Mouse (Mus musculus): ENCODE measurements at regions not wholly inside any gene's neighbourhood (a gene's known extent, or its start where the extent isn't known, plus 50 kb on each side); places are given as distances from the start of the nearest gene placed in this dataset.

DNA sequence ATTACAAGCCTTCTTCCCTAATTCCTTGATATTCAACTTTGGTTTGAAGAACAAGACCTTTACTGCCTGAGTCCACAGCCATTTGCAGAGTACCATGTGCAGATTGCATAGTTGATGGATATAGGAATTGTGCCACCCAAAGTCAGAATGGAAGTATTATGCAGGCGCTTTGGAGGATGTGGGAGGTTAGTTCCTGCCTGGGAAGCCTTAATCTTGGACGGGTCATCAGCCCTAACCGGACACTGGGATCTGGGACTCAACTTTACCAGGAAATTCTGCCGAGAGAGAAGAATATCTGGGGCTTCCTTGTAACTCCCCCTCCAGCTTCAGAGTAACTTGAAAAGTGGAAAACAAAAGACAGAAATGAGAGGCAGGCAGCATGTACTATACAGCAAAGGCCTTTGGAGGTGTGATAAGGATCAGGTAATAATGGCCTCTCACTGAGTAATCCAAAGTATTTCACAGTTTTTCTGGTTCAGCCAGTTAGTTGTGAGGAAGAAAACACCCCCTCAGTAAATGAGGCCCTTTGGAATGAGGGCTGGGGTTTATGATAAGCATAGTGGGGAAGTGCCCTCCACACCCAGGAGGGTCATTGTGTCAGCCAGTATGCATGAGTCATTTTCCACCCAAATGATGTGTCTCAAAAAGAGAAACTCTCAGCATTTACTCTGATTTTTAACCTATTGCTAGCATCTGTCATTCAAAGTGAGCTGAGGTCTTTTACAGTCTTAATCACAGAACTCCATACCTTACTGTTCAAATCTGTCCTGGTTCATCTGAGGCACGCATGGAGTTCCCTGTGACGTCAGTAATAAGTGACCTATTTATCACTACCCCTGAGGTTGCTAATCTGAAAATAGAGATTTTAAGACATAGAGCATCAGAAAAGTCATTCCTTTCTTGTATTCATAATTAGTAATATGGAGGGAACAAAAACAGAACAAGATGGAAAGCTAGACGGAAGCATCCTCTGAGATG lies 91.7 kb upstream of the Klf6 start:
- no peak for DNase-seq (ENCODE audit: low spot score in 2 of 2)

DNA sequence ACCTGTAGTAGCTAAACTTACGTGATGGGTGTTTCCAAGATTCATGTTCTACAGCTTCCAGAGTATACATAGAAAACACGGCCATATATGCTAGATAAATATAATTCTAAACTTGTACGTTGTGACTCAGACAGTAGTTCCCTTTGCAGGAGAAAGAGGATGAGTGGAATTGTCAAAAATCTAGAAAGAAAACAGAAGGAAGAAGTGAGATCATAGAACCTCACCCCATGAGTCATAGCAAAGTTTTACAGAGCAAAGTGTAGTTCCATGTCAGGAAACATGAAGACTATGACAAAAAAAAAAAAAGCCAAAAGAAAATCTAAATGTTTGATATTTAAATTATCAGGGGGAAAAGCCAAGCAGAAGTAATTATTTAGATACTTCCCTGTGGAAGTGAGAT lies 87.5 kb upstream of the Klf6 start:
- DNase-seq (ENCODE audit: low spot score in 2 of 2), result no peak

DNA sequence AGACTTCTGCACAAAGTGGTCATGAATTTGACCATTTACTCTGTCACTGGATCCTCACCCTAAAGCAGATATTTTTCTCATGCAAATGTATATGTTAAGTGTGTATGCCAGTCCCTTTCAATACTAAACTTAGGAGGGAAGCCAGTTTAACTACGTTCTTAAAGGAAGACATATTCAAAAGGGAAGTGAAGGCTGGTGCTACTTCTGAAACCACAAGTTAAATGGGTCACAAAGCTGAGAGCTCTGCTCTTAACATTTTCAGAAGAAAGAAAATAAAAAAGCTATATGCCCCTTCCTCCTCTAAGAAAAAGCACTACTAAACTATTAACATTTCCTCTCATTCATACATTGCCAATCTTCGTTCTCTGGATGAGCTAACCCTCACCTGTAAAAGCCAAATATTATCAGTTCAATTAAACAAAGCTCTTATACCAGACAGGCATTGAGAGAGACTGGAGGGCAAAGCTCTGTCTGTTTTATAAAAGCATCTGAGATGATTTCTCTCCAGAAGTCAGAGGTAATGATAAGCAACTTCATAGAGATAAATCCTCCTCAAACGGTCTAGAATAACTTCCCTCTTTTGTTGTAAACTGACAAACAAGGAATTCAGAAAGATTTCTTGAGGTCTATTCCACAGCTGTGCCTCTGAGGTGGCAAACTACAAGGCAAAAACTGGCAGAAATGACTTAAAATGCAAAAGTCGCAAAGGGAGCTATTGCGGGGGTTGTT lies 82.7 kb upstream of the Klf6 start:
- DNase-seq (ENCODE audit: low spot score in 2 of 2), result no peak

DNA sequence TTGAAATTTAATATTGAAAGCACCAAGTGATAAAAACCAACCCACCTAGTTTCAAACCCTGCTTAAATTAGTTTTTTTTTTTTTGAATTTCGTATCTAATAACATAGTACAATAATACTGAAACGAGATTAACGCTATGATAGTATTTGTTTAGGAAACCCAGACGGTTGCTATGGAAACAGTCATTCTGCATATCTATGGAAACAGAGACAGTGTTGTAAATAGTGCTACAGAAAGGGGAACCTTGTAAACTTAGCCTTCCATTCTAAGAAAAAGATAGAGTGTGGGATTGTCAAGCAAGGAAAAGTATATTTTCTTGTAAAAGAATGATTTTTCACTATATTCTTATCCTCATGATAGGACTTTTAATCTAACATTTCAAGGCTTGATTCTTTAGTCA lies 81.9 kb upstream of the Klf6 start:
- DNase-seq (ENCODE audit: low spot score in 2 of 2), result no peak

DNA sequence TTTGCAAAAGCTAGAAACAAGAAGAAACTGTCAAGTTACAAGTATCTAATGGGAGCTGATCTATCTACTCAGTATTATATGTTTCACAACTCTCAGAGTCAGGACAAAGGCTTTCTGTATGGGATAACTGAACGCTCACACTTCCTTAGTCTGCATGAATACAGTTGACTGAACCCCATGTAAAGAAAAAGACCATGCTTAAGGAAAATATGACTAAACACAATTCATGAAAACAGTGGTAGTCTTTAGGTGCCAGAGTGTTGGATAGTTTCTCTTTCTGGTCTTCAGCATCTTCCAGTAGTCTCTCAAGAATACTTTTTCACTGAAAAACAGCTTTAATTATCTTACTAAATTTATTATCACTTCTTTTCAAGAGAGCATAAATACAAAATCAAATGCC lies 78.7 kb upstream of the Klf6 start:
- DNase-seq (ENCODE audit: low spot score in 2 of 2), result no peak

DNA sequence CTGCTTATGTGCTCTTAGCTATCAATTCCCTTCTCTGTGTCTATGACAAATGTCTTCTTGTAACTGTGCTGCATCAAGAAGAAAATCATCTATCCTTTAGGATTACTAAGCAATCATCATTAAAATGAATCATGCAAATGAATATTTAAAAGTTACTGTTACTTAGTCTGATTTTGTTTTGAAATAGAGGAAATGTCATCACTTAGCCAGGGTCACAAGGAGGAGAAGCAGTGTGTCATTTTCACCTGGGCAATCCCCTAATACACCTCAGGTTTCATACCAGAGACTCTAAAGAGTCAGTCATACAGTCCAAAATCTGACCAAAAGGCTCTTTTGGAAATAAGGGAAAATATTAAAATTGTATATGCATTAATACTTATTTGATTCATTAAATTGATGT lies 74.2 kb upstream of the Klf6 start:
- no peak for DNase-seq (ENCODE audit: low spot score in 2 of 2)

DNA sequence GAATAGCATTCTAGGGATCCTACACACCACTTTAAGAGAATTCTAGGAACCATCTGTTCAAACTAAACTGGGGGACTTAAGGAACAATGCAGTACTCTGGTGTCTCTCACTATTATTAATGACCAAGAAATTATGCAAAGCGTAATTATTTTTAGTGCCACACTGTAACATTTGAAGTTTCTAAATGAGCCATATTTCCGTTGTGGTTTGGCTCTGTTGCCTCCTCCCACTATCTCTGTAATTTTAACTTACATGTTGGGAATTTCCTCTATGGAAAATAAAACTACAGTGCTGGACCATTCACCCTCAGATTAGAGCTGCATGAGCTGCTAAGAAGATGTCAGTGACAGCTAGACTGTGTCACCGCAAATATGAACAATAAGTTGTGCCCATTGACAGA lies 72.0 kb upstream of the Klf6 start:
- DNase-seq (ENCODE audit: low spot score in 2 of 2), result no peak

DNA sequence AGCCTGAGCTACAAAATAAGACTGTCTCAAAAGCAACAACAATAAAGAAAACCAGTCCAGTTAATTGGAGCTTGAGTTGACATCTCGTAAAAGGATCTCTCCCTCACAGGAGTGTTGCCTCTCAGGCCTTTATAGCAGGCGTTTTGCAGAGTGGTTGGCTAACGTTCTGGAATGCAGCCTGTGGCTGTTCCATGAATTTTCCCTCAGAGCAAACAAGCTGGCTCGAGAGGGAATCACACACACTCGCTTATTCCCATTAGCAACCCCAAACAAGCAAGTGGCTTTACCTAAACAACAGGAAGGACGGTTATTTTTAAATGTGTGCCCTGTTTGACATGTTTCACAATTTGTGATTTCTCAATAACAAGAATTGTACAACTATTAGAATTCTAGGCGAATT lies 59.2 kb upstream of the Klf6 start:
- DNase-seq (ENCODE audit: low spot score in 2 of 2), result no peak

DNA sequence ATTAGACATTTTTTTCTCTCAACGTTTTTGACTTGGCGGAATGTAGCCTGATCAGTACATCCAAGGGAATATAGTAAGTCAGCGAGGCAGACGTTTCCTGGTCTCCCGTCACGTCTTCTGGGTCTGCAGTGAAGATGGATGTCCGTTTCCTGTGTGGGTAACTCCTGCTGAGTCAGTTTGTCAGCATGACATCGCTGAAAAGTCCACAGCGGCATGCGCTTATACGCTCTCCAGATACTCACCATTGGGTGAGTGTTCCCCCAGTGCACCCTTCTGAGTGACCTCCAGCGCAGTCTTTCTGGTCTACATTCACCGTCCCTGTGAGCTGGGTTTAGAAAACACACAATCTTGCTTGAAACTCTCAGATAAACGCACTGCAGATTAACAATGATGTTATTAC lies 58.5 kb upstream of the Klf6 start:
- no peak for DNase-seq (ENCODE audit: low spot score in 2 of 2)

DNA sequence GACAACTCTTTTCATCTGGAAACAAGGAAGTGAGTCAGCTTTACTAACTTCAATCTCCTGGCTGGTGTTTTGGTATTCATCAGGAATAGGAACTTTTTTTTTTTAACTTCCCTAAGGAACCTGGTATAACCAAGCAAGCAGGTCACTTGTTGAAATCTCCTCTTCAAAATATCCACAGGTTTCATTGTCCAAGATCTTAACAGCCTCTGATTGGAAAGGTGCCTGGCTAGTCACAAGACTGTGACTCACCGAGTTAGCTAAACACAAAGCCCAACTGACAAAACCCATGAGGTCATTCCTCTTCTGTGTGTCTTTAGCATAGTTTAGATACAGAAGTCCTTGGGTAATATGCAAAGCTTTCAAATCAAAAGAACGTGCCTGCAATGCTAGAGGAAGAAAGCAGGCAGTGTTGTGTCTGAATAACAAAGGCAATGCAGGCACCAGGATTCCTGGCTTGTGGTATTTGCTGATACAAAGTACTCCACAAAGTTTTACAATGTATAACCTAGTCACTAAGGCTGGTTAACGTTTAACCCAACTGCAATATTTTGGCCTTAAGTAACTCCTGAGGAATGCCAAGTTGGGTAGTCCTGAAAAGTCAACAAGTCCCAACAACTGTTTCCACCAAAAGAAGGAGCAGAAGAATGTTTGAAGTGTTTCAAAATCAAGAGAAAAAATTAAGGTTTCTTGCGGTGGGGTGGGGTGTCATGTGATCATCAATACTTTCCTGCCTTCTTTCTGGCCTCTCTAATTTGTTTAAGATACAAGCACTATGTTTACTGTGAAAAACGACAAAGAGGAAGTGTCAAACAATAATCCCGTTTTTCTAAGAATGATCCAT lies 57.5 kb upstream of the Klf6 start:
- DNase-seq (ENCODE audit: low spot score in 2 of 2), result no peak

DNA sequence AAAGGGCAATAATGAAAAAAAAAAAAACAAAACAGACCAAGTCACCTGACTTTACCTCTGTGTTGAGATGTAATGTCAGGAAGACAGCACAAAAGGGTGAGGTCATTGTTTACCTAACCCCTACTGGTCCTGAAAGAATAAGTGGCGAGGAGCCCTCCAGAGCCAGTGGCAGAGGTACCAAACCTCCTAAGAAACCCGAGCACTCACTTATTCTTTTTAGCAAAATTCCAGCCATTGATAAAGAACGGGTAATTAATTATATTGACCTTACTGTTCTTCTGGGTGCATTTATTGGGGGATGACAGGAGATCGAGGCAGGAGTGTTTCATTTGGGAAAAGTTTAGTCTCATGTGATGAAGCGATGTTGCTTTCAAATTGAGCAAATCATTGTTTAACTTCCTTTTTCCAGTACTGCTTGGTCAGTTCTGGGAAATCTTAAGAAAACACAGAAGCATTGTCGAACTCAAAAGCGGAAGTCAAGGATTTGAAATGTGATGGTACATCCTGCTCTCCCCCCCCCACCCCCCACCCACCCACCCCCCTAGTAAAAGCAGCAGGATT lies 56.8 kb upstream of the Klf6 start:
- DNase-seq (ENCODE audit: low spot score in 2 of 2), result no peak

DNA sequence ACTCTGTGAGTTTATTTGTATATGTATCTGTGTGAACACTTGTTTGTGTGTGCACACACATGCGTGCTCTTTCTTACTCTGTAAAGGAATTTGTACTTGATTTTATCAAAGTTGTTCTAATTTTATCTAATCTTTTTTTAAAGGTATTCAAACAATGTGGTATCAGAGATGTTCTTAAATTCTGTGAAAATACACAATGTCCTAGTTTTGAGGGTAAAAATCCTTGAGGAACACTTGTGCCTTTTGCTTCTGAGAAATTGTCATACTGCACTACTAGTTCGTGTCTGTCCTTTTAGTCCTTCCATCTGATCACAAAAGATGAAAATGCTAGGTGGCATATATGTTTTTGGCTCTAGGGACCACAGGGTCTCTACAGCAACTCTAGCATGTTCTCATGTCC lies 52.9 kb upstream of the Klf6 start:
- no peak for DNase-seq (ENCODE audit: low spot score in 2 of 2)
